Mouse (Mus musculus) testis, adult 2 months (tissue): ENCODE measurements around the gene Actn4. TPM values are rescaled to one million over a fixed set of nuclear protein-coding genes. Genes with fewer than 3 reads are reported as not detected.

ENCODE experiments used
- H3K27ac ChIP-seq: fragments of 200-500 bp; 2 replicates; pipeline ENCODE4 v1.5.1; 2012; ENCODE audit warnings: low read depth, low read length; ENCODE audit not compliant: control insufficient read depth, insufficient read depth
- H3K27me3 ChIP-seq: fragments of 200-500 bp; 2 replicates; pipeline ENCODE4 v1.6.1; 2012; ENCODE audit warnings: mild to moderate bottlenecking, low read length, moderate library complexity; ENCODE audit not compliant: control insufficient read depth, insufficient read depth
- H3K36me3 ChIP-seq: fragments of 200-500 bp; 2 replicates; pipeline ENCODE4 v1.6.1; 2012; ENCODE audit warnings: mild to moderate bottlenecking, low read length; ENCODE audit not compliant: control insufficient read depth, insufficient read depth
- H3K4me1 ChIP-seq: fragments of 200-500 bp; 2 replicates; pipeline ENCODE4 v1.6.1; 2012; ENCODE audit warnings: low read length; ENCODE audit not compliant: control insufficient read depth, insufficient read depth
- H3K4me3 ChIP-seq: fragments of 200-500 bp; 2 replicates; pipeline ENCODE4 v1.5.1; 2012; ENCODE audit warnings: low read depth, mild to moderate bottlenecking, low read length, moderate library complexity, mixed read lengths; ENCODE audit not compliant: control insufficient read depth
- CTCF ChIP-seq: fragments of 200-500 bp; IDR thresholded peaks from 2 replicates; pipeline ENCODE4 v1.5.1; 2012; ENCODE audit warnings: low read depth, mild to moderate bottlenecking, inconsistent platforms, low read length, moderate library complexity; ENCODE audit not compliant: control insufficient read depth, insufficient read depth, insufficient replicate concordance
- POLR2A ChIP-seq: fragments of 200-500 bp; IDR thresholded peaks from 2 replicates; pipeline ENCODE4 v1.6.1; 2012; ENCODE audit warnings: low read depth, mild to moderate bottlenecking, inconsistent platforms, low read length, moderate library complexity; ENCODE audit not compliant: control insufficient read depth
- polyA plus RNA-seq: library from polyadenylated mRNA; depleted of rRNA; stranded (reverse); fragments of >200 nt; gene quantifications from 2 replicates; pipeline ENCODE4 v1.2.3, GENCODE M21; 2012

The Actn4 gene
- polyA plus RNA-seq, 1 experiment = 73.9 TPM

DNA sequence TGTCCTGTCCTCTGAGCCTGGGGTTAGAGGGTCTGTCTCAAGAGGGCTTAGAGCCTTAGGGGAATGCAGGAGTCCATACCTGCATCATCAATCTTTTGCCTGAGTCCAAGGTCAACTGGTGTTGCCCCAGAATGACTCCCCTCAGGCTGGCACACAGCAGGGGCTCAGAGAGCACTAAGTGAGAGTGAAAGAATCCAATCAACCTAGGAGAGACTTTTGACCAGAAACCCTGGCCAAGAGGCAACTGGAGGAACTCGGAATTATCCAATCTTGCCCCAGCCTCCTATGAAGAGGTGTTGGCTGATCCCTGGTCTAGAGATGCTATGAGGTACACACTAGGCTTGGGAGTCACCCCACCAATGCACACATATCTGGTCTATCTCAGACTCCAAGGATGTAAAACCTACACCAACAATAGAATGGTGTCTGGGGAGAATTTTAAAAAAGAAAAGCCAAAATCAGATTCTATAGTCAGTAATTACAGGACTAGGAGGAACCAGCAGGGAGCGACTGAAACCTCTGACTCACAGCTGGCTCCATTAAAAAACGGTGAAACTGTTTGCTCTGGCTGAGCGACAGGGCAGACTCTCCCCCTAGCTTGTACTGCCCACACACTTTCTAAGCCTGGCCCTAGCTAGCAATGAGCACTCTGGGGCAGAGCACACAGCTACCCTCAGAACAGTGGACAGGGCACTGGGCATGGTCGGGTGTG is 31.7 kb downstream of the Actn4 start:
- H3K27ac ChIP-seq = peak overlapping the region; percentile 24; the same call in 1 of the 2 replicates
- no peaks in the 10 kb centered on the region for H3K4me1 ChIP-seq
- TF ChIP-seq POLR2A = no peak
- no peak for TF ChIP-seq CTCF
- H3K4me3 ChIP-seq = no peak overlapping the region
- H3K27me3 ChIP-seq = no peaks in the 10 kb centered on the region
- no peaks in the 10 kb centered on the region for H3K36me3 ChIP-seq

DNA sequence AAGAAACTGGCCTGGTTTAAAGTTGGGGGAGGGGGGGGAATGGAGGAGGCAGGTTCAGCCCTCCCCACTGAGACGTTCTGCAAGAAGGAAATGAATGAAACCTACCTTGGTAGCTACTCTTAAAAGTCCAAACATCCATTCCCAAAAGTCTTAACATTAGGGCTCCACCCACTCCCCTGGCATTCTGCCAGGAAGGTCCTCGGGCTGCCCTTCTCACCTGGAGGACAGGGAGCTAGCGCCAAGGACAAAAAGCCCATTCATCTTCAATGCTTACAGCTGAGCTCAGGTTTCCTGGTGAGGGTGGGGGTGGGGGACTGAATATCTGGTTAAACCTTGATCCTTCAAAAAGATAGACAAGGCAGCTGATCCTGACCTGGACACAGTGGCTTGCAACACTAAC is 32.8 kb downstream of the Actn4 start:
- H3K27ac ChIP-seq = no peak overlapping the region
- TF ChIP-seq POLR2A = no peak
- TF ChIP-seq CTCF = no peak
- no peaks in the 10 kb centered on the region for H3K36me3 ChIP-seq
- no peaks in the 10 kb centered on the region for H3K27me3 ChIP-seq
- no peak overlapping the region for H3K4me3 ChIP-seq
- H3K4me1 ChIP-seq = peaks cover 5% of the 10 kb centered on the region

- Histone ChIP-seq H3K4me3 (no peak overlapping the region), H3K27me3 (no peaks in the 10 kb centered on the region), H3K36me3 (no peaks in the 10 kb centered on the region), H3K4me1 (peaks cover 8% of the 10 kb centered on the region), H3K27ac (no peak overlapping the region)
- no peak for TF ChIP-seq POLR2A
- TF ChIP-seq CTCF = no peak
Observed at GRCm38 (mm10) chr7:28926172-28926571, 36.0 kb downstream of the Actn4 start.

DNA sequence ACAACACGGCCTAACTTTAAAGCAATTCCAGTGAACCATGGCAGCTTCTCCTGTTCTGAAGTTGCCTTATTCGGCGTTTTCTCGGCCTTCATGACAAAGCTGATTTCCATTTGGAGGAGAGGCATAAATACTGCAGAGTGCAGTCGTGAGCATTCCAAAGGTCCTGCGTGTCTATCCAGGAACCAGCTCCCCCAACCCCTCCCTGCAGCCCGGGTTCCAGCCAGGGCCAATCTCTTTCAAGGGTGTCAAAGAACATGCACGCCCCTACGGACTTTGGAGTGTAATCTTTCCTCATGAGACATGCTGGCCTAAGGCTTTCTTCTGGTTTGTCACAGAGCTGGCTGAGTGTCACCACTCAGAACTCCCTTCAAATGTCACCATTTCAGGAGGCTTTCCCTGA is 36.8 kb downstream of the Actn4 start:
- H3K27me3 ChIP-seq = no peaks in the 10 kb centered on the region
- no peaks in the 10 kb centered on the region for H3K36me3 ChIP-seq
- H3K4me3 ChIP-seq = no peak overlapping the region
- peaks cover 8% of the 10 kb centered on the region for H3K4me1 ChIP-seq
- H3K27ac ChIP-seq = peak overlapping the region; percentile 69
- no peak for TF ChIP-seq POLR2A
- TF ChIP-seq CTCF = no peak

DNA sequence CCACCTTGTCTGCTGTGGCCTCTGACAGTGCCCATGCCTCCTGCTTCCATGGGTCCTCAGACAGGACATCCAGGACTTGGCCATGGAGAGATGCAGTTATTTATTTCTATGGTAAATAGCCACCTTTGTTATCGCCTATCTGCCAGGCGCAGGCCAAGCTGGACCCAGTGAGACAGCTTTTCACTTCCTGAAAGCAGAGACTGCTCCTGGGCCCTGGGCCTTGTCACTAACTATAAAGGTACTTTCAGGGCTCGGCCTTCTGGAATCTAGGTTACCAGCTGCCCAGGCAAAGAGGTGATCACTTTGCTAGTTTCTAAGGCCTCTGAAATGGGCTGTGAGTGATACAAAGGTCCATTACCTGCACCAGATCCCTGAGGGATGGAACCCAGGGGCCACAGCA is 37.3 kb downstream of the Actn4 start:
- Histone ChIP-seq H3K4me3 (no peak overlapping the region), H3K27me3 (no peaks in the 10 kb centered on the region), H3K4me1 (peaks cover 8% of the 10 kb centered on the region), H3K27ac (peak overlapping the region; percentile 69), H3K36me3 (no peaks in the 10 kb centered on the region)
- TF ChIP-seq POLR2A = no peak
- TF ChIP-seq CTCF = no peak

DNA sequence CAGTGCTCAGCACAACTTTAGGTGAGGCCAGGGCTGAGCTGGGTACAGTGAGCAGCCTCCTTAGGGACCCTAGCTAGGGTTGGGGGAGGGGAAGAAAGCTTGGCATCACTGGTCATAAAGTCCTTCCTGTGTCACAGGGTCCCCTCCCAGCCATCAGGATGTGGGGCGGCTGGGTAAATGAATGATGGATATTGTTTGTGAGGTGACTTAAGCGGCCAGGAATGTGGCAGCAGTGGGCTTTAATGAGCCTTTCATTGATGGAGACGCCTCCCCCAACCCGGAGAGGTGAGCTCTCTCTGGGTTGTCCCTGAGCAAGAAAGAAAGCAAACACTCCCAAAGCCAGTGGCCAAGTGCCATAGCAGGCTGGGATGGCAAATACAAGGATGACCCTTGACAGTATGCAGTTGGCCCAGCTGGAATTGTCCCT is 38.3 kb downstream of the Actn4 start:
- peaks cover 8% of the 10 kb centered on the region for H3K4me1 ChIP-seq
- H3K27me3 ChIP-seq = no peaks in the 10 kb centered on the region
- H3K4me3 ChIP-seq = no peak overlapping the region
- no peak for TF ChIP-seq POLR2A
- TF ChIP-seq CTCF = no peak
- H3K27ac ChIP-seq = peak overlapping the region; percentile 0; the same call in 1 of the 2 replicates
- no peaks in the 10 kb centered on the region for H3K36me3 ChIP-seq

DNA sequence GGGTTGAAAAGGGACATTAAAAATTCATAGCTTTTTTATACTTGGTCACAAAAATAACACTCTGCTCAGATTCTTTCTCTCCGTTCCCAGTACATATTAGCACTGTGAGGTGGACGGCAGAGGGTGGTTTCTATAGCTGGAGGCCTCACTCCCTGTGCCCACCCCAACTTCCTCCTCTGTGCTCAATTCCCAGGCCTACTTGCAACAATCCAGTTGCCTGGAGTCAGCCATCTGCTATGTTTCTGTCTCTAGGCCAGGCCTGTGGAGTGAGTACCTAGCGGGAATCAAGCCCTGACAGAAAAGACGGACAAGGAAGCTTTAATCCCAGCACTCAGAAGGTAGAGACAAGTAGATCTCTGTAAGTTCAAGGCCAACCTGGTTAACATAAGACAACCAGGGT is 39.5 kb downstream of the Actn4 start:
- no peak overlapping the region for H3K4me3 ChIP-seq
- no peaks in the 10 kb centered on the region; the same call in 1 of the 2 replicates for H3K36me3 ChIP-seq
- H3K27me3 ChIP-seq = no peaks in the 10 kb centered on the region
- TF ChIP-seq POLR2A (no peak), CTCF (no peak)
- peaks cover 8% of the 10 kb centered on the region for H3K4me1 ChIP-seq
- no peak overlapping the region; the same call in 1 of the 2 replicates for H3K27ac ChIP-seq
